Mouse (Mus musculus) gastrocnemius, postnatal 36 days (tissue): Measurements from ENCODE around the gene Cdkal1. TPM values are rescaled to one million over a fixed set of nuclear protein-coding genes. Genes with fewer than 3 reads are reported as not detected.

ENCODE experiments used
- DNase-seq, 2 experiments: peaks; one replicate each; pipeline ENCODE4 v3.0.0; 2022
- intact Hi-C: fragments of 180-260 bp; cut with DNase I; formaldehyde crosslinking; loops from one replicate; pipeline ENCODE4 v1.15.1; 2025
- total RNA-seq, 2 experiments: library from RNA; stranded (reverse); gene quantifications; 2 replicates each; pipeline ENCODE4 v1.2.3; 2021

Gene Cdkal1
- total RNA-seq, 2 experiments from 2014 or later, result 29.1 to 31.3 TPM

DNA sequence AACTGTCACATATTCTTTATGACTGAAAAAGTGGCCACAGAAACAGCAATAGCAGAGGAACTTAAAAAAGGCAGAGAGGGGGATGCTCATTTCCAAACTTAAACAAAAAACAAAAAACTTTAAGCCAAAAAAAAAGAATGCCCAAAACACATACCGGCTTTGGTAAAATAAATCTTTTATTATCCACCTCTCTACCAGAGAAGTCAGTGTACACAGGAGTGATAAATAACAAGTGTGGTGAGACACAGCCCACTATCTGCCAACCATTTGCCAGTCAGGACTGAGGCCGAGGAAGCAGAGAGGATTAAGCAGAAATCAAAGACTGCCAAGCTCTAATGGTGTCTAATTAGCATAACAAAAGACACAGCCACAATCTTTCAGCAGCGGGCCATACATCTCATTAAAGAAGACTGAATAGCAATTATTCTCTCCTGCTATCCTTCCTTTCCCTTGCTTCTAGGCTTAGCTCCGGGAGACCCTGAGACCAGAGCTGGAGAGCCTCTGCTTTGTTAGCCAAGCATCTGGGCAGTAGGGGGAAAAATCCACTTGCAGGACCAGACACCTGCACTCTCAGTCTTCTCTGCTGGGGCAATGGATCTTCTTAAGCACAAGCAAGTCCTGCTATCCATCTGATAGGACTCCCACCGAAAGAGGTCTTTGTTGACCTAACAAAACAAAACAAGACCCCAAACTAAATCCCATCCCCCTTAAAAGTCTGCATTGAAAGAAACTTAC, 484.6 kb downstream of the Cdkal1 start:
- DNase-seq, result no peak
- intact Hi-C loops, result no loop called here

DNA sequence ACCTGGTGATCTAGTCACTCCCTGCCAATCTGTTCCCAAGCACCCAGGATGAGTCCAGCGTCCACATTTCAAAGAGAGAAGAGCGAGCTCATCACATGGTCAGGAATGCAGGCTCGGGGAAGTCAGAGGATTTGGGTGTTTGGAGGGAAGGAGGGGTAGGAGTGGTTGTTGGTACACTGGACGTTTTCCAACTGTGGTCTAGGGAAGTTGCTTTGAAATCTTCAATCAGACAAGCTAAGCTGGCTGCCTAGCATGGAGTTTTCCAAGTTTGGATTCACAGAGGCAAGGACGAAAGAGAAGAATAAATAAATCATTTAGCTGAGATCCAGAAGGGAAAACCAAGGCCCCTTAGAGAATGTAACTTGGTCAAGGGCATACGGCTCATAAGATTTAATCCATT, 486.7 kb downstream of the Cdkal1 start:
- intact Hi-C loops, result no loop called here
- DNase-seq, result no peak

DNA sequence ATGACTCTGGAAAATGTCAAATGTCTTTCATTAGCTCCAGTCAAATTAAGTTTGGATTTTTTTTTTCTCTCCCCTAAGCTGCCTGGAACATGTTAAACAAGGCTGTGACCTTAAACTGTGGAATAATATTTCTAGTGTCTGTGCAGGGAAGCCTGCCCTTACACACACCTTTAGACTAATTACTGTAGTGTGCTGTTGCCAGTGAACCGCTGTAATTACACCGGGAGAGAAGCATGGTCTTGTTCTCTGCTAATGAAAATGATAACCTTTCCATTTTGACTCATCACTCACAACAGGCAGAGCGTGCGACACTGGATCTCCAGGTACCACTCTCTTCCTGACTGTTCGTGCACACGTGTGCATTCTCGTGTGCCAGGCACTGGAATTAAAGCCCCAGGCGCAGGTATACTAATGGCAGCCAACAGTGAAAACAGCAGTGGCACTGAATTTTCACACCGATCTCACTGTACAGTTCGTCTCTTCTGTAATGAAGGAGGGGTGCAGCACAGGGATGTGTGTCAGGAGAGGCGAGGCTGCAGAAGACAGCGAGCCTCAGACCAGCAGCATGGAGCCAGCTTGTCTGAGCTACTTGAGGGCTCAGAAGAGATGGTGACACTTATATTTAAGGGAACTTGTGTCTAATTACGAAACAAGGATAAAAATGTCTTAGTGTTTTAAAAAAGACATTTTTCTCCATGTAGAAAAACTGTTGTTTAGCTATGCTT, 490.4 kb downstream of the Cdkal1 start:
- DNase-seq, result no peak
- intact Hi-C loops, result no loop called here

DNA sequence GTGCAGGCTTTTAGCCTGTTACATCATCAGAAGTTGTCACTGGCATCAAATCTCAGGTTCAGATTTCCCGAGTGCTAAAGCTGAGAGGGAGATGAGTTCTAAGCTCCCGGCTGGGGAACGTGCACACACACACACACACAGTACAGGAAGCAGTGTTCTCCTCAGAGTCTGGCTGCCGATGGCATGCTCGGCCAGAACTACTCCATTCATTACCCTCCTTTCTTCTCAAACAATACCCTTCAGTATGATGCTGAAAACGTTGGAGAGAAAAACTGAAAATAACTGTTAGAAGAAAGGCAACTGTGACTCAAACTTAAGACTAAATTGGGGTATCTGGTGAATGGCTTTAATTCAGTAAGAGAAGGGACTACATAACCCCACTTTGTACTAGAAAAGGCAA, 491.5 kb downstream of the Cdkal1 start:
- intact Hi-C loops, result no loop called here
- no peak for DNase-seq

DNA sequence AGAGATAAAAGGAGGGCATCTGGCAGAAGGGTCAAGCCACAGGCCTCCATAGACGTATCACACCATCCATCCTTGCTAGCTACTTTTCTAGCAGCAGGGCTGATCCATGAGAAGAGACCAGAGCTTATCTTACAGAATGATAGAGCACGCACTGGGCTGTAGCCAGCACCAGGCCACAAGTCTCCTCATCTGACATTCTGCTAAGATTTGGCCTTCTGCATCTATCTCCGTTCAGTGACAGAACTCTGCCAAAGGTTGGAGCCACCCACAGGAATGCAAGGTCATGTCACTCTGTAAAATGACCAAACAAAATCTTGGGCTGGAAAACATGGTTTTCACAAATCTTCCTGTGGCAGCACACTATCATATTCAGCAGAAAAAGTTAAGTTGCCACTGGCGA, 493.6 kb downstream of the Cdkal1 start:
- no peak for DNase-seq
- intact Hi-C loops, result no loop called here

DNA sequence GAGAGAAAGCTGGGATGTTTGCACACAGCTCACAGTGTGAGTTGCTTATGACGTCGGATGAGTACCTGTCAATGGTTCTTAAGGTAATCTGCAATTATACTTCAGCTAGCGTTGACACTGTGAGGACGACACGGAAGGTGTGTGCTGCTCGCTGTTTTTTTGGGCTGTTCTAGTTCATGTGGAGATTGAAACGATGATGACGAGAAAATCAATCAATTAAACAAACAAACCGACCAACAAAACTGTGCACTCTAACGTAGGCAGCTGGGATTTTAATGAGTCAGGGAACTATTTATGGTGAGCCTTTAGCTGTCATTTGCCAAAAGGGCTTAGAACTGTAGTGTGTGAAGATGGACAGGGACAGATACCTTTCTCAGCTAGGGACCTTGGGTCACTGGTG, 494.6 kb downstream of the Cdkal1 start:
- no peak for DNase-seq

DNA sequence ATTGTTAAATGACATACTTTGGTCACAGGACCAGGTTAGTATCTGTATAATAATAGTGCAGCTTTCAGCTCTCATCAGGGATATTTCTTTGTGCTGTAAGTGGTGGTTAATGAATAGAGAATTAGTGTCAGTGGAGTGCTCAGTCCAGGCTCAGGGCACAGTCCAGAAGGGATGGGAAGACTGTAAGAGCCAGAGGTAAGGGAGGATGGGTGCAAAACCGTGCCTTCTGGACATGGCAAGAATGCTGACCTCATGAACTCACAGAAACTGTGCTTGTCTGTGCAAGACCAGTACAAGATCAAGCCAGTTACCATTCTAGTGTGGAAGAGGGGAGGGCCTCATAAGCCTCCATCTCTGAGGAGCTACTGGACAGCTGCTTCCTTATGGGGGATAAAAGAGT, 496.1 kb downstream of the Cdkal1 start:
- intact Hi-C loops, result no loop called here
- DNase-seq, result no peak

More for the DNA sequence above, 494.6 kb downstream of the Cdkal1 start:
- intact Hi-C loops, result no loop called here

DNA sequence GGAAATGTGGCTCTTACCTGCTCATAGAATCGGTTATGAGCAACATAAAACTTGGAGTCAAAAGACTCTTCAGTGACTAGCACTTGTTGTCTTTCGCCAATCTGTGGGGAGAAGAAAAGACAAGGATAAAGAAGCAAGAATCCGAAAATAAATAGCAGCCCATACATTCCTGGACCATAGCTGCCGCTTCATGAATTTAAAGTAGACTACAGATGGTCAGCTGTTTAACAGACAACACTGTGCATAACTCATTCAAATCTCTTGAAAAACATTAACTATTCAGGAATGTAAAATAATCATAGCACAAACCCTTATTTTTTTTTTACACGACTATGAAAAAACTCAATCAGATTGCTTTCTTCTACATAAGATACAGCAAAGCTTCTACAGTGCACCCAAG, 498.0 kb downstream of the Cdkal1 start:
- no peak for DNase-seq

DNA sequence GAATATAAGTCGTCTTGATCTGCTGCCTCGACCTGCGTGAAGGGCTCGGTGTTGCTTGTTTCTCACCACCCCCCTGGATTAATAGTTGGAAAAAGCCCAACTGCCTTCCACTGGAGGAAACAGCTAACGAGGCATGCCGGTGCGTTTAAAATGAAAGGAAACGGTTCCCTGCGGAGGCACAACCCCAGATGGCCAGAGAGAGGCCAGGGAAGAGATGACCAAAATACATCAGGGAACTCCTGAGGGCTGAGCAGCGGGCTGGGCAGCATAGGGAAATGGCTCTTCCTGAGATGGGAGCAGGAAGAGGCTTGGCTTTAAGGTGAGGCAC, 499.4 kb downstream of the Cdkal1 start:
- DNase-seq, result no peak
- intact Hi-C loops, result no loop called here

More for the DNA sequence above, 498.0 kb downstream of the Cdkal1 start:
- intact Hi-C loops, result no loop called here

DNA sequence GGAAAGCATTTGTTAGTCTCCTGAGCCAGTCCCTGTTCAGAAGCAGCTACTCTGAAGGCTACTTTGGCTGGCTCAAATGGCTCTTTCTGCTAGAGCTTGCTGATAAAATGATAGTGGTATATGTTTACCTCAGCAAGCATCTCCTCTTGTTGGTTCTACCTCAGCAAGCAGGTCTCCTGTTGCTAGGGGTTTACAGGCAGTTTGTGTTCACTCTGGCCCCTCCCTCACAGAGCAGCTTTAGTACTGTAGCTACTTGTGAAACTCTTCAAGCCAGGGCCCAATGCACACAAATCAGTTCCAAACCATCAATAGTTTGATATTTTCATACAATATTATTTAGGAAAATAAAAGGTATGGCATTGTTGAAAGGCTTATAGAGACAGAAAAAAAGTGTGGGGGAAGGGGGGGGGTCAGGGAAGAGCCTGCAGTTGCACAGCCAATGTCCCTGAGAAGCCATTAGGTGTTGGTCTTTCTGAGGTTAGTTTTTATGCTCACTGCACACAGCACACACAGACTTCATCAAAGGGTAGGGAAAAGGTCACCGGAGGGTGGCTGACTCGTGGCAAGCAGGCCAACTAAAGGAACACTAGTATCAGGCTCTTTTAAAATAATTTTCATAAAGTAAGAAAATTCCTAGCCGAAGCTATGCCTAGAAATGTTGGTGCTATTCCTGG, 499.9 kb downstream of the Cdkal1 start:
- intact Hi-C loops, result no loop called here
- no peak for DNase-seq

DNA sequence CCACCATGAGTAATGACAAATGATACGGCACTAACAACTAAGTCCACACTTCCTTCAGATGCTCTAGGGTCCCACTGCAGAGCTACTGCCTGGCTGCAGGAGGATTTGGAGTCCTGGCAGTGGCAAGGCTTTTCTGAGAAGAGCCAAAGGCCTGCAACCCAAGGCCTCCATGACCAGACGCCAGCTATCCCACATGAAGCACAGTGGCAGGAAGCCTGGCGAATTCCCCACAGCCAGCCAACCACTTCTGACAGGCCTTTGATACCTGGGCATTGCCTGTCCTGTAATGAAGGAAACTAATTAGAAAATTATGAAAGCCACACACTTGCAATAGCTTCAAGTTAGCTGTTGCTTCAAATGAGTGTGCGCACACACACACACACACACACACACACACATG, 500.5 kb downstream of the Cdkal1 start:
- intact Hi-C loops, result no loop called here
- DNase-seq, result no peak

DNA sequence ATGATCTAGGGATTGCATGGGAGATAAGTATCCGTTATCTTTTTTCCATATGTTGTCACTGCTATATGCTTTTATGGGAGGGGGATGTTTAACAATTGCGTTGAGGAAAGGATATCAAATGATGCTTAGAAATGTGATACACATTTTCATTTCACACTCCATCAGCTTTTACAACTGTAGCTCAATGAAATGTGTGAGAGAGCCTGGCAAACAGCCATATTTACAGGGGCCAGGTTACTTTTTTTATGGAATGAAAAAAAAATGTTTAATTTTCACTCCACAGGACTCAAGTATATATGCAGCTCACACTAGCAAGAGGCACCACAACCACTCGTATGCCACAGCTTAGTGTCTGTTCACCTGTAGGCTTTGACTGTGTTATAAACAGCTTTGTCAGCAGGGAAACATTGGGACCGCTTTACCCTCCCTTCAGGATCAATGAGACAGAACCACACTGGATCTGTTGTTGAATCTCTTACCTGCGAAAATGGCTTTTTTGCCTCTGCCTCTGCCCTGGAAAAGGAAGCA, 501.5 kb downstream of the Cdkal1 start:
- DNase-seq, result no peak
- intact Hi-C loops, result no loop called here

DNA sequence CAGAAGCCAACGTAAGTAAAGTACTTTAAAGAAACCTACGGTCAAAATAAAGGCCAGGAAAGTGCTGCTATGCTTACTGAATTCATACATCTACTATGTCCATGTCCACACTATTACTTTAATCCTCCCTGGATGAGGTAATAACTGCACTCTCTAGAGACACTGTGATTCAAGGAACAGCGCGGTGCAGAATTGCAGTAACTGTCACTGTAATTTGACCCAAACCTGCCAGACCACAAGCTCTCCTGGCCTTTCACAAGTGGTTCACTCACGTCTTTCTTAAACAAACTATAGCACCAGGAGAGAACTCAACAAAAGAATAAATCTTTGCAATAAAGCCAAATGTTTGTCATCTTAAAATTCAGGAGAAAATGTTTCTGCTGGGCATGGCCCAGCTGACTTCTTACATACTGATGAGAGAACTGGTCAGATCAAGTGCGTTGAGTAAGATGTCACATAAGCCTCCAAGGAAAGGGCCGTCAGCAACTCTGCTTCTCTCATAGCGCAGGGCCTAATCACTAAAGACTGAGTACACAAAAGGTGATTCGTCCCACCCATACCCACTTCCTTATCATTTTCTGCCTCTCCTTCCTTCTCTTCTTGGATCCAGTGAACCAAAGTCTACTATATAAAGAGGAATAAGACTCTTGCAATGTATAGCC, 504.3 kb downstream of the Cdkal1 start:
- intact Hi-C loops, result no loop called here
- DNase-seq, result no peak

DNA sequence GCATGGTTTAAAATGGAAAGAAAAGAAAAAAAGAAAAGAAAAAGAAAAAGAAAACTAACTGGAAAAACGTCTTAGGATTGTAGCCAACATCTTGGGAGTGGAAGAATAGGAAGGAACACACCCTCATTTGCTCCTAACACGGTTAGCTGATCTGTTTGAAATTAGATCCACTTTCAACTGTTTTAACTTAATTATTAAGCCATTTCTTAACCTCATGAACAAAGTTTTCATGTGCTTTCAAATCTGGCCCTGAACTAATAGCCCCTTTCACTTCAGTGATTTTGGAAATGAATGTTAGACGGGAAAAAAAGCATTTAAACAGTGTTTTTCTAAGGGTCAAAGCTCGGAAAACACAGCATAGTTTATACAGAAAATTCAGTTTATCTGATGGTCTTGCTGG, 505.5 kb downstream of the Cdkal1 start:
- DNase-seq, result no peak
- intact Hi-C loops, result no loop called here

DNA sequence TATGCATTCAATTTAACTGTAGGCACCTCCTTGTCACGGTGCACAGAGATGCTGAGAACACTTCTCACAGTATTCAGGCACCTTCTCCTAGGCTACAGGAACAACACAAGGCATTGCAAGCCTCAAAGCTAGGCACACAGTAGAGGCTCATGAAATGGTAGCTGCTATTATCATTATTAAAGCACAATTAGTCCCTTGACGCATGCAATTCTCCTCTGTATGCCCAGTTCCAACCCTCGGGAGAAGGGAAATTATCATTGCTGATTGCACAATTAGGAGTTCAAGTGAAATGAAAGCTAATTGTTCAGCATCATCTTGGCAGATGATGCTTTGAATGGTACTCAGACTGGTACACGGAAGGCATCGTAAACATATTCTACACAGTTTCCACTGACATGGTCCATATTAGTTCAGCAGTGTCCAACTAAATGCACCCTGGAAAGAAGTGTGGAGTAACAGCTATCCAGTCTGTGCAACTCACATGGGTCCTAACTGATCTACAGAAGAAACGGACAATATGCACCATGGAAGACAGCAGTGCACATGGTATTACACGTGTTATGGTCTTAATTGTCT, 506.0 kb downstream of the Cdkal1 start:
- intact Hi-C loops, result no loop called here
- no peak for DNase-seq

DNA sequence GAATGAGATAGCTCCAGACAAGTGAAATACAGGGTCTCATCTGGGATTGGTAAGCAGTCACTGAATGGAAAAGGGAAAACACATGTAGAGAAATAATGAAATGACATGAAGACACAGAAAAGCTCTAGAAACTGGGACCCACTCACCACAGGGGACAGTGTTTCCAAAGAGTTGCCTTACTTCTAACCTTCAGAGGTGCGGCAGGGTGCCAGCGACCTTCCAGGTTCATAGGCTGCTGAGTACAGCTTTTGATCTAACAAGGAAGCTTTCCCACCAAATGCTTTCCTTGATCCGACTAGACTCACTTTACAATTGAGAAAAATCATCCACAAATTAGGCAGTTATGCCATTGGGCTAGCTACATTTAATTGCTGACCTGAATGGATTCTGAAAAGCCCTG, 507.1 kb downstream of the Cdkal1 start:
- no peak for DNase-seq
- intact Hi-C loops, result no loop called here

DNA sequence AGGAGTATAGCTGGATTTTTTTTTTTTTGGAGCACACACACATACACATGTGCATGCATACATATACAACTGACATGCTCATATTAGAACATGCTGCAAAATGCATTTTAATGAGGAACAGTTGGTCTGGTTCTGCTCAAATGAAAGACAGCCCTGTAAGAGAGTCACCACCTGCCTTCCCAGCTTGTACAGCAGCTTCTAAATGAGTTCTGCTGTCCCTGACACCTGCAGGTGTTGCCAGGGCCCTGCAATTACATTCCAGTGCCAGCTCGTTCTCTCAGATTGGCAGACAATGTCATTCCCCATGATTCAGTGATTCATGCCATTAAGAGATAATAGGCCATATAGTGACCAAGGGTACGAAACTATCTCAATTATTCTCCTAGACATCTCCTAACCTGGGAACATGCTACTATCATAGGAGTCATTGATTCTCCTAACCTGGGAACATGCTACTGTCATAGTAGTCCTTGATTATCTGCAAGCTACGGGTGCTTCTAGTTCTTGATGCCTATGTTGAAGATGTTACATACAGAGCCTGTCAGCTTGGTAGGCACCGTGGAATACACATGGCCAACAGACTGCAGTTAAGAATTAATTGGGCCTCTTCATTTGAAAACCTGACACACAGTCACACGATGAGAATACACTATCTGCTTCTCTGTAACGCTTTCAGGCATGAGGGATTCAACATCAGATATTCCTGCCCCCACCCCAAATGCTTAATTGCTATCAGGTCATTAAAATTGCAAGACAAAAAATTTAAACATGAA, 522.6 kb downstream of the Cdkal1 start:
- DNase-seq, result no peak
- intact Hi-C loops, result no loop called here

DNA sequence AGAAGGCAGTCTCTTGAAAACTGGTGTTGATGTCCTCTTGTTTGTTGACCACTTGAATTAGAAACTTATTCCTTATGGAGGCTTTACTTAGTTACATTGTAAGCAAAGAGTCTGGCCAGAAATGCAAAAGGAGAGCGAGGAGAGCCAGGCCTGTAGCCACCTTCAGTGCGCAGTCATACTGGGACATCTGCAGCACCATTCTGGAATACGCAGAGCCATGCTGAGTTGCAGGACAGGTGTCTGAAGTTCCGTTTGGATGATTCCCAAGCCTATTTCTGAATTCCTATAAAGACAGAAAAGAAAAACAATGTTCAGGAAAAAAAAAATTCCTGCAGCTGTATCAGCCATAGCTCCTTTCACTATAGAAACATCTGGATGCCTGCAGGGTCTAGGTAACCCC, 529.5 kb downstream of the Cdkal1 start:
- intact Hi-C loops, result no loop called here
- DNase-seq, result no peak

DNA sequence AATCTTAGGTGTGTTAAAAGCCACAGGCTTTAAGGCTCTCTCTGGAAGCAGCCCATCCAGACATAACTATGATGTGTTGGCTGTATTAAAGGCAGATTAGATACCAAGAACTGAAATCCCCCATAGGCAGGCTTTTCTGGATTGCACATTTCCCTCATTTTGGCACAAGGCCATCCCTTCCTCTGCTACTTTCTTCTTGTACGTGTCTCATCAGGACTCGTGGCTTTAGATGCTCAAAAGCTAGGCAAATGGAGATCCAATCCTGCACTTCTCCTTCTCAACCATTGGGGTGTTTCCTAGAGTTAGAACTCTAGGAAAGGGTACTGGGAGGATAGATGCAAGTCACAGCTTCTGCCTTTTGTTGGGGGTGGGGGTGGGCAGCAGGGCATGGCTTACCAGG, 535.1 kb downstream of the Cdkal1 start:
- intact Hi-C loops, result no loop called here
- DNase-seq, result no peak

DNA sequence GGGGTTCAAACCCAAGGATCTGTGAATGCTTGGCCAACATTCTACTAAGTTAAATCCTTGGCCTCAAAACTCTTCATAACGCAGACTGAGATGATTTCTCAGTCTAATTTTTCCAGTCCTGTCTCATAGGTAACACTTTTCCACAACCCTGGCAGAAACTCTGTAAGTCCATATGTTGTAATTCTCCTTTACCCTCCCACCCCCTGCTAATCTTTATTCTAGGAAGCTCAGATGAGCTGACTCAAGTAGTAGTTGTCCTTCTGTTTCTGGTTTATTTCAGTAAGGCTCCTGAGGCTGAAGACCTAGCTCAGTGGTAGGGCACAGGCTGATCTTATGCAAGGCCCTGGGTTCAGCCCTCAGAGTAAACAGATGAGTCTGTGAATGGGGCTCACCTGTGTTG, 537.8 kb downstream of the Cdkal1 start:
- no peak for DNase-seq
- intact Hi-C loops, result no loop called here
